Mouse (Mus musculus): ENCODE data around the gene Sh3yl1. TPM values are rescaled to one million over a fixed set of nuclear protein-coding genes. Genes with fewer than 3 reads are reported as not detected.
A peak's percentile ranks its signal among the peaks of the same experiment; 100 is the strongest.

The Sh3yl1 gene
- total and polyA plus RNA-seq, 3 experiments: 0.28 to 1.0 (median 0.59) TPM

DNA sequence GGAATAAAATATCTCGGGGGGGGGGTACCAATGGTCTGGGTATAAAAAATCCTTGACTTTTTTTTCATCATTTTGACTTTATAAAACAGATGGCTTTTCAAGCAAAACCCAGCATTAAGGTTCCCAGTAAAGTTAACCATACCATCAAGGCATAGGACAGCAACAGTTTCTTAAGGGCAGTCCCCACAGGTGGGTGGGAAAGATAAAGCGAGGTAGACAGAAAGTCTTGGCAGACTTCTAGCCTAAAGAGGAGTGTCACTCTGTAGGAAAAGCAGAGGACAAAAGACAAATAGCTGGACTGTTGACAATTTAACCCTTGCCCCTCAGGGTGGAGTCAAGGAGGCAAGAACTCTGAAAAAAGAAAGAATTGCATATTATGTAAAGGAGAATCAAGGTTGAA is 1.6 kb upstream of the Sh3yl1 start:
- Histone ChIP-seq H3K27me3 (replicated peaks) (peaks cover 13% of the 10 kb centered on the region), H3K4me3 (replicated peaks in 1 of 3; ENCODE audit: low read depth in 2 of 3, low read length in 2 of 3, poor library complexity in 1 of 3) (no peak overlapping the region), H3K4me1 (ENCODE audit: control insufficient read depth in 1 of 2, insufficient read depth in 2 of 2) (peaks cover 3 to 43% of the 10 kb centered on the region in 2 experiments; a peak in 3 of 4 replicates), H3K9ac (ENCODE audit: insufficient read depth, low read depth) (no peak overlapping the region), H3K4me2 (ENCODE audit: insufficient read depth, low read depth, poor library complexity, severe bottlenecking) (peak overlapping the region; percentile 92), H3K36me3 (replicated peaks in 1 of 2; ENCODE audit: control insufficient read depth in 1 of 2, insufficient read depth in 1 of 2, low read length in 1 of 2) (peaks cover 2 to 26% of the 10 kb centered on the region in 2 experiments), H3K79me2 (replicated peaks; ENCODE audit: control insufficient read depth, extremely low read depth, insufficient read depth, poor library complexity, severe bottlenecking) (peaks cover 31% of the 10 kb centered on the region), H3K9me3 (replicated peaks; ENCODE audit: low read length) (no peaks in the 10 kb centered on the region), H3K27ac (ENCODE audit: insufficient read depth, low read depth) (no peak overlapping the region)
- no peak for DNase-seq (ENCODE audit: extremely low read depth)
- in situ Hi-C loops (cut with MboI; ENCODE audit: low pct_ligation_motif_present, low pct_unique_long_range_greater_than_20kb, low sequenced_read_pairs) (no loop called here), dilution Hi-C loops (cut with MboI; ENCODE audit: extremely low pct_ligation_motif_present, extremely low pct_unique_long_range_greater_than_20kb, low sequenced_read_pairs) (no loop called here)
- no peak for TF ChIP-seq ZKSCAN1 (IDR thresholded peaks at IDR 0.05; ENCODE audit: borderline replicate concordance, low read depth, low read length)
- TF ChIP-seq KAT2A (IDR thresholded peaks at IDR 0.05; ENCODE audit: insufficient replicate concordance, low read length): no peak
- no peak for TF ChIP-seq JUN (IDR thresholded peaks at IDR 0.05; ENCODE audit: insufficient read depth, low read depth, low read length)
- TF ChIP-seq JUND (conservative IDR thresholded peaks at IDR 0.05; ENCODE audit: low read depth, low read length): no peak
- TF ChIP-seq MAX (IDR thresholded peaks at IDR 0.05; ENCODE audit: low read length): no peak
- TF ChIP-seq NELFE (IDR thresholded peaks at IDR 0.05; ENCODE audit: low read depth, low read length): no peak
- TF ChIP-seq CHD1 (IDR thresholded peaks at IDR 0.05; ENCODE audit: low read depth, low read length): no peak
- TF ChIP-seq NRF1 (IDR thresholded peaks at IDR 0.05; ENCODE audit: low read depth, low read length): no peak
- no peak for TF ChIP-seq RCOR1 (conservative IDR thresholded peaks at IDR 0.05; ENCODE audit: low read depth, low read length)
- no peak for TF ChIP-seq CTCF (conservative IDR thresholded peaks at IDR 0.05 in 1 of 2, IDR thresholded peaks at IDR 0.05 in 1 of 2; ENCODE audit: low read depth in 2 of 2, low read length in 2 of 2)
- TF ChIP-seq POLR2A (IDR thresholded peaks at IDR 0.05; ENCODE audit: low read depth, low read length): no peak
- no peak for TF ChIP-seq BHLHE40 (IDR thresholded peaks at IDR 0.05; ENCODE audit: low read depth, low read length)
- no peak for TF ChIP-seq EP300 (IDR thresholded peaks at IDR 0.05; ENCODE audit: low read length)
- no peak for TF ChIP-seq MEF2A (IDR thresholded peaks at IDR 0.05; ENCODE audit: borderline replicate concordance, low read depth, low read length)
- no peak for TF ChIP-seq ETS1 (conservative IDR thresholded peaks at IDR 0.05; ENCODE audit: low read depth, low read length)
- TF ChIP-seq ZMIZ1 (IDR thresholded peaks at IDR 0.05; ENCODE audit: low read depth, low read length): no peak
- no peak for TF ChIP-seq ELF1 (IDR thresholded peaks at IDR 0.05; ENCODE audit: low read depth, low read length)
- TF ChIP-seq MYC (IDR thresholded peaks at IDR 0.05; ENCODE audit: low read depth, low read length): no peak

DNA sequence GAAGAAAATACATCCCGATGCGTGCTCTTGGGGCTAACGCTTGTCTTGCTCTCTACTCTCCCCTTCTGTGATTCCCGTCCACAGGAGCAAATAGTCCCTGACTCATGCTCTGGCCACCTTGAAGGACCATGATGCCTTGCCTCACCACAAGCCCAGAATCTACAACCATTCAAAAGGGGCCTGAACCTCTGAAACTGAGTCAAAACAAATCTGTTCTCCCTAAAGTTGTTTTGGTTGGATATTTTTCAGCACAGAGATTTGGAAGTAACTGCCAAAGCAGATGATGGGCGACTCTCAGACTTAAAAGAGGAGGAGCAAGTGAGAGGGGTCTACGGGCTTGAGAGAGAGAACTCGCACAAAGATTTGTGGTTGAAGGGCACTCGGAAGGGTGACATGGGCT is 608 bp upstream of the Sh3yl1 start:
- Histone ChIP-seq H3K79me2 (replicated peaks; ENCODE audit: control insufficient read depth, extremely low read depth, insufficient read depth, poor library complexity, severe bottlenecking) (peaks cover 31% of the 10 kb centered on the region), H3K9me3 (replicated peaks; ENCODE audit: low read length) (no peaks in the 10 kb centered on the region), H3K36me3 (replicated peaks in 1 of 2; ENCODE audit: control insufficient read depth in 1 of 2, insufficient read depth in 1 of 2, low read length in 1 of 2) (peaks cover 0 to 17% of the 10 kb centered on the region in 2 experiments), H3K27me3 (replicated peaks) (peaks cover 13% of the 10 kb centered on the region), H3K9ac (ENCODE audit: insufficient read depth, low read depth) (peak overlapping the region; percentile 75), H3K27ac (ENCODE audit: insufficient read depth, low read depth) (no peak overlapping the region; the same call in 1 of the 2 replicates), H3K4me1 (ENCODE audit: control insufficient read depth in 1 of 2, insufficient read depth in 2 of 2) (peaks cover 3 to 40% of the 10 kb centered on the region in 2 experiments; a peak in 3 of 4 replicates), H3K4me3 (replicated peaks in 1 of 3; ENCODE audit: low read depth in 2 of 3, low read length in 2 of 3, poor library complexity in 1 of 3) (peak overlapping the region; percentile 77 to 99 (median 87)), H3K4me2 (ENCODE audit: insufficient read depth, low read depth, poor library complexity, severe bottlenecking) (peak overlapping the region; percentile 92)
- dilution Hi-C loops (cut with MboI; ENCODE audit: extremely low pct_ligation_motif_present, extremely low pct_unique_long_range_greater_than_20kb, low sequenced_read_pairs): no loop called here
- in situ Hi-C loops (cut with MboI; ENCODE audit: low pct_ligation_motif_present, low pct_unique_long_range_greater_than_20kb, low sequenced_read_pairs): no loop called here
- no peak for TF ChIP-seq EP300 (IDR thresholded peaks at IDR 0.05; ENCODE audit: low read length)
- TF ChIP-seq MYC (IDR thresholded peaks at IDR 0.05; ENCODE audit: low read depth, low read length): 0 out of 2 replicates have a peak, but pooled peaks have one; percentile 49
- TF ChIP-seq KAT2A (IDR thresholded peaks at IDR 0.05; ENCODE audit: insufficient replicate concordance, low read length): no peak
- TF ChIP-seq JUN (IDR thresholded peaks at IDR 0.05; ENCODE audit: insufficient read depth, low read depth, low read length): no peak
- peak; percentile 40 for DNase-seq (ENCODE audit: extremely low read depth)

All from CH12.LX (cell line).